Mouse (Mus musculus) heart, embryonic 12.5 days (tissue): ENCODE measurements around the gene Slc7a15. TPM values are rescaled to one million over a fixed set of nuclear protein-coding genes. Genes with fewer than 3 reads are reported as not detected.
A peak's percentile ranks its signal among the peaks of the same experiment; 100 is the strongest.

ENCODE experiments used
- ATAC-seq: fragments of 200-750 bp; cut with Nextera tagmentation; 2 replicates; pipeline ENCODE4 v1.8.0; 2017; ENCODE audit warnings: moderate TSS enrichment, moderate library complexity; ENCODE audit not compliant: insufficient number of reproducible peaks, low FRiP score
- H3K27ac ChIP-seq: fragments of 300-500 bp; sonication (generic); 2 replicates; pipeline ENCODE4 v1.5.1; 2016; ENCODE audit warnings: mild to moderate bottlenecking, moderate library complexity; ENCODE audit not compliant: poor library complexity, severe bottlenecking
- H3K27me3 ChIP-seq: fragments of 300-500 bp; sonication (generic); replicated peaks from 2 replicates; pipeline ENCODE4 v1.6.1; 2016; ENCODE audit warnings: mild to moderate bottlenecking, moderate library complexity
- H3K36me3 ChIP-seq: fragments of 300-500 bp; sonication (generic); 2 replicates; pipeline ENCODE4 v1.6.1; 2016; ENCODE audit warnings: mild to moderate bottlenecking, moderate library complexity
- H3K4me1 ChIP-seq: fragments of 300-500 bp; sonication (generic); replicated peaks from 2 replicates; pipeline ENCODE4 v1.6.1; 2016; ENCODE audit warnings: mild to moderate bottlenecking
- H3K4me2 ChIP-seq: fragments of 300-500 bp; sonication (generic); 2 replicates; pipeline ENCODE4 v1.6.1; 2016; ENCODE audit warnings: mild to moderate bottlenecking, moderate library complexity
- H3K4me3 ChIP-seq: fragments of 300-500 bp; sonication (generic); 2 replicates; pipeline ENCODE4 v1.5.1; 2016; ENCODE audit warnings: mild to moderate bottlenecking
- H3K9ac ChIP-seq: fragments of 300-500 bp; sonication (generic); 2 replicates; pipeline ENCODE4 v1.6.1; 2016; ENCODE audit warnings: mild to moderate bottlenecking, moderate library complexity
- H3K9me3 ChIP-seq: fragments of 300-500 bp; sonication (generic); replicated peaks from 2 replicates; pipeline ENCODE4 v1.6.1; 2016; ENCODE audit warnings: mild to moderate bottlenecking, moderate library complexity
- WGBS: fragments of 180-500 bp; shearing (Covaris S2); methylation state at CpG from one replicate; pipeline ENCODE4 v1.1.7; 2016; 5-methylcytosine and 5-hydroxymethylcytosine counted together
- polyA plus RNA-seq: library from polyadenylated mRNA; unstranded; fragments of >200 nt; fragmentation: Nextera tagmentation; extraction: Ambion mirVana; gene quantifications from 2 replicates; pipeline ENCODE4 v1.2.1, GENCODE M21; 2016

Slc7a15 gene
- polyA plus RNA-seq, 1 experiment from 2014 or later: not detected

- Histone ChIP-seq H3K27ac (no peak overlapping the region), H3K4me3 (no peak overlapping the region), H3K36me3 (no peaks in the 10 kb centered on the region), H3K9me3 (no peaks in the 10 kb centered on the region), H3K27me3 (no peaks in the 10 kb centered on the region), H3K4me2 (no peak overlapping the region), H3K4me1 (no peaks in the 10 kb centered on the region), H3K9ac (no peak overlapping the region)
- 60% methylated on average over 1 of the region's 1 CpGs for WGBS
- no peak for ATAC-seq
These were observed 64.0 kb downstream of the Slc7a15 start for GRCm38 (mm10) chr12:8534915-8535314.

- 63% methylated on average over 5 of the region's 5 CpGs for WGBS
- no peaks in the 10 kb centered on the region for H3K36me3 ChIP-seq
- H3K4me2 ChIP-seq: no peak overlapping the region
- 0 out of 2 replicates have a peak, but pooled peaks cover 4% of the 10 kb centered on the region for H3K9me3 ChIP-seq
- H3K4me3 ChIP-seq: no peak overlapping the region
- peaks cover 2% of the 10 kb centered on the region for H3K4me1 ChIP-seq
- H3K27me3 ChIP-seq: no peaks in the 10 kb centered on the region
- no peak overlapping the region for H3K9ac ChIP-seq
- H3K27ac ChIP-seq: no peak overlapping the region
- ATAC-seq: no peak
These were observed 71.1 kb downstream of the Slc7a15 start for GRCm38 (mm10) chr12:8527770-8528169.

- 64% methylated on average over 1 of the region's 1 CpGs for WGBS
- H3K4me1 ChIP-seq: peaks cover 8% of the 10 kb centered on the region
- no peak for ATAC-seq
- no peak overlapping the region for H3K9ac ChIP-seq
- H3K4me3 ChIP-seq: no peak overlapping the region
- no peaks in the 10 kb centered on the region for H3K27me3 ChIP-seq
- no peaks in the 10 kb centered on the region for H3K36me3 ChIP-seq
- 0 out of 2 replicates have a peak, but pooled peaks cover 4% of the 10 kb centered on the region for H3K9me3 ChIP-seq
- no peak overlapping the region for H3K27ac ChIP-seq
- no peak overlapping the region for H3K4me2 ChIP-seq
These were observed 71.7 kb downstream of the Slc7a15 start for GRCm38 (mm10) chr12:8527175-8527574.

- ATAC-seq: no peak
- no peak overlapping the region for H3K4me2 ChIP-seq
- H3K27ac ChIP-seq: no peak overlapping the region
- peaks cover 39% of the 10 kb centered on the region for H3K4me1 ChIP-seq
- H3K36me3 ChIP-seq: no peaks in the 10 kb centered on the region
- 0 out of 2 replicates have a peak, but pooled peaks cover 4% of the 10 kb centered on the region for H3K9me3 ChIP-seq
- 68% methylated on average over 5 of the region's 5 CpGs for WGBS
- H3K27me3 ChIP-seq: no peaks in the 10 kb centered on the region
- H3K4me3 ChIP-seq: no peak overlapping the region
- no peak overlapping the region for H3K9ac ChIP-seq
These were observed 74.8 kb downstream of the Slc7a15 start for GRCm38 (mm10) chr12:8524062-8524461.

GRCm38 (mm10) chr12:8522711-8523110 lies 76.2 kb downstream of the Slc7a15 start:
- no peak overlapping the region for H3K9ac ChIP-seq
- peak overlapping the region; percentile 85; the same call in 1 of the 2 replicates for H3K27ac ChIP-seq

GRCm38 (mm10) chr12:8521375-8522047 lies 77.4 kb downstream of the Slc7a15 start:
- Histone ChIP-seq H3K27me3 (no peaks in the 10 kb centered on the region), H3K36me3 (no peaks in the 10 kb centered on the region), H3K4me1 (peaks cover 42% of the 10 kb centered on the region), H3K4me2 (peak overlapping the region; percentile 42), H3K27ac (peak overlapping the region; percentile 85), H3K4me3 (no peak overlapping the region), H3K9me3 (0 out of 2 replicates have a peak, but pooled peaks cover 4% of the 10 kb centered on the region), H3K9ac (no peak overlapping the region)
- WGBS: 22% methylated on average over 12 of the region's 12 CpGs
- ATAC-seq: peak; percentile 81

More at GRCm38 (mm10) chr12:8522711-8523110, 76.2 kb downstream of the Slc7a15 start:
- Histone ChIP-seq H3K4me3 (no peak overlapping the region), H3K4me1 (peaks cover 42% of the 10 kb centered on the region), H3K36me3 (no peaks in the 10 kb centered on the region), H3K4me2 (no peak overlapping the region), H3K9me3 (0 out of 2 replicates have a peak, but pooled peaks cover 4% of the 10 kb centered on the region), H3K27me3 (no peaks in the 10 kb centered on the region)
- WGBS: 68% methylated on average over 2 of the region's 2 CpGs
- peak; percentile 44; the same call in 1 of the 2 replicates for ATAC-seq

- H3K27me3 ChIP-seq: no peaks in the 10 kb centered on the region
- H3K27ac ChIP-seq: peak overlapping the region; percentile 63
- H3K4me3 ChIP-seq: no peak overlapping the region
- 39% methylated on average over 12 of the region's 12 CpGs for WGBS
- peaks cover 42% of the 10 kb centered on the region for H3K4me1 ChIP-seq
- H3K4me2 ChIP-seq: no peak overlapping the region
- no peak for ATAC-seq
- H3K36me3 ChIP-seq: no peaks in the 10 kb centered on the region
- 0 out of 2 replicates have a peak, but pooled peaks cover under 1% of the 10 kb centered on the region for H3K9me3 ChIP-seq
- no peak overlapping the region for H3K9ac ChIP-seq
These were observed 79.3 kb downstream of the Slc7a15 start for GRCm38 (mm10) chr12:8519431-8520160.

- Histone ChIP-seq H3K27me3 (no peaks in the 10 kb centered on the region), H3K4me1 (peaks cover 16% of the 10 kb centered on the region), H3K9ac (no peak overlapping the region), H3K27ac (no peak overlapping the region), H3K4me2 (no peak overlapping the region), H3K36me3 (no peaks in the 10 kb centered on the region), H3K4me3 (no peak overlapping the region), H3K9me3 (no peaks in the 10 kb centered on the region)
- ATAC-seq: 0 out of 2 replicates have a peak, but pooled peaks have one; percentile 30
- WGBS: 67% methylated on average over 18 of the region's 18 CpGs
These were observed 87.6 kb downstream of the Slc7a15 start for GRCm38 (mm10) chr12:8511037-8511882.

- no peak for ATAC-seq
- peaks cover 16% of the 10 kb centered on the region for H3K4me1 ChIP-seq
- H3K9ac ChIP-seq: no peak overlapping the region
- no peaks in the 10 kb centered on the region for H3K9me3 ChIP-seq
- H3K4me3 ChIP-seq: no peak overlapping the region
- peak overlapping the region; percentile 78 for H3K27ac ChIP-seq
- no peaks in the 10 kb centered on the region for H3K27me3 ChIP-seq
- WGBS: 47% methylated on average over 6 of the region's 6 CpGs
- no peak overlapping the region for H3K4me2 ChIP-seq
- H3K36me3 ChIP-seq: no peaks in the 10 kb centered on the region
These were observed 88.4 kb downstream of the Slc7a15 start for GRCm38 (mm10) chr12:8510317-8510988.

- ATAC-seq: peak; percentile 62; the same call in 1 of the 2 replicates
- no peak overlapping the region for H3K4me3 ChIP-seq
- H3K36me3 ChIP-seq: no peaks in the 10 kb centered on the region
- H3K9me3 ChIP-seq: no peaks in the 10 kb centered on the region
- H3K27me3 ChIP-seq: no peaks in the 10 kb centered on the region
- peaks cover 16% of the 10 kb centered on the region for H3K4me1 ChIP-seq
- WGBS: 35% methylated on average over 5 of the region's 5 CpGs
- H3K9ac ChIP-seq: no peak overlapping the region
- H3K27ac ChIP-seq: peak overlapping the region; percentile 78
- H3K4me2 ChIP-seq: no peak overlapping the region
These were observed 89.2 kb downstream of the Slc7a15 start for GRCm38 (mm10) chr12:8509693-8510092.
